Mouse (Mus musculus): ENCODE results near the gene Uimc1.

DNA sequence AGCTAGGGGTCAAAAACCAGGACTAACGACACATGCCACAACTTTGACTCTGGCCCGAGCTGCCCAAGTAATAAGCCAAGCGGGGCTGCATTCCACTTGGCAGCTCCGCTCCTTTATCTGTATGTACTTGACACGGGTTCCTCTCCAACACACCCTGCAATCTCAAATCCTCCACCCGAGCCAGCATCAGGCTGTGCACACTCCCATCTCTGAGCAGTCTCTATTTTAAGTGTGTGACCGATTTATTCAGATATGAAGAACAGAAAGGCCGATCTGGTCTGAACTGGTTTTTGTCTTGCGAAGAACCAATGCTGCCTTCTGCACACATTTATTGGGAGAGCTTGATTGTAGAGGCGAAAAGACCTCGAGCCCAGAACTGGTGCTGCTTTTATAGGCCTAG is 1.5 kb upstream of the Uimc1 start:
- TF ChIP-seq CTCF (IDR thresholded peaks at IDR 0.05; ENCODE audit: low read depth) (no peak), EP300 (IDR thresholded peaks at IDR 0.05; ENCODE audit: low read depth) (no peak)
